Mouse (Mus musculus) mammary gland, adult 2 months (tissue): ENCODE results near the gene Cp. TPM values are rescaled to one million over a fixed set of nuclear protein-coding genes. Genes with fewer than 3 reads are reported as not detected.

ENCODE experiments used
- polyA plus RNA-seq: library from polyadenylated mRNA; depleted of rRNA; stranded (reverse); fragments of >200 nt; gene quantifications from 2 replicates; pipeline ENCODE4 v1.2.3, GENCODE M21; 2012; ENCODE audit warnings: low replicate concordance; rRNA removed

Cp gene
- polyA plus RNA-seq: 21.3 and 39.4 TPM in 2 replicates

DNA sequence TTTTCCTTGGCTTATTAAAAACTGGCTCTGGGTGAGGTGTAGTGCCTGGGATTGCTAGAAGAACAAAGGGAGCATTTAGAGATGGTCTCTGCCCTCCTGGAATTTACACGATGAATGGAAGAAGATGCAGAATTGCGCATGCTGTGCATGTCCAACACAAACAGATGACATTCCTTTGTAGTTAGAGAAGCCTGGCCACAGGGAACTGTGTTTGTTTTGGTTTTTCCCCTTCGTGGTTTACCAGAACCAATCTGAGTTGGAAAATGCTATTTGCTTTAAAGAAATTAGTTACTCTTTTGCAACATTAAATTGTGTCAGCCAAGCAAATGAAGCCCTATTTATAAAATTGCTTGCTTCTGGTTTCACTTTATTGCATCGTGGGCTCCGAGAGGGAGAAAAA, at the start of gene Cp:
Gene Cp (plus strand): TSS at position 170 of the 400 bp plus-strand sequence.

GRCm38 (mm10) chr3:20034719-20035404, 78.0 kb downstream of the Cp start, which contains the start of gene Hps3:
Gene Hps3 (minus strand): TSS chr3:20035315.

DNA sequence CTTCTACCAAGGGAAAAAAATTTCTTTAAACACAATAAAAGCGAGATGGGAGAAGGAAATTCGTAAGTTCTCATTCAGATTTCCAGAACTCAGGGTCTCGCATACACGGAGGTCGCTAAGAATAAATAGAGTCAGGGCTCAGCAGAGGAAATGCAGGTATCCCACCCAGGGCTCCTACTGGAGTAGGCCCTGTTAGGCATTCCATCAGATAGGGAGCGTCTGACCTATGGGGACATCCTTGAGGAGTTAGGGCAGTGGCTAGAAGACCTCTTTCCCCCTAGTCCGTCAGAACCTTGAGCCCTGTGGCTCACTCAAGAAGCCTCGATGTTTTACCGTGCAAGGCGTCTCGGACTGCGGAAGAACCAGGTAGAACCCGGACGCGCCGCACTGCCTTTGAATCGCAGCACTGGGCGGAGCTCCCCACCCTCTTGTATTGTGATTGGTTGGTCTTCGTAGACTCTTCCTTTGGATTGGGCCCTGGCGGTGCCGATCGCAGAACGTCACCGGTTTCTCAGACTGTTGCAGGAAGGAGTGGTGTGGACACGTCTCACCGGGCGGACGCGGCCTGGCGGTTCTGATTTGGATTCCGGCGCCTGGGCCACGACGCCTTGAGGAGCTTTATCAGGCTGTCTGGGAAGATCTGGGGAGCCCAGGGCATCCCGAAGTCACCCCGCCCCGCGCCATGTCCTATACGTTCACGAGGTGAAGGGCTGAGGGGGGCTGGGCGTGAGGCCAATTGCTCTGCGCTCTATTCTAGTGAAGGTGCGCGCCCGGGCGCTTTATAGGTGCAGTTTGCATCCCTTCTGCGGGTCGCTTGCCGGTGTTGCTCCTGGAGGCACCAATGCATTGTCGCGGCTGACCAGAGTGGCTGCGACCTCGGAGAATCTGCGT, 100.7 kb downstream of the Cp start, which contains the start of gene Hltf:
Gene Hltf (plus strand): TSS at position 506 of the 891 bp plus-strand sequence.

Other genes with a start within 250 kb of the Cp start
- 16.5 and 66.1 TPM in 2 replicates for gene Hps3, start 78.3 kb downstream of the Cp start, polyA plus RNA-seq
- gene Hltf, start 100.8 kb downstream of the Cp start, polyA plus RNA-seq: 2.6 and 4.1 TPM in 2 replicates
- gene Gyg, start 198.3 kb downstream of the Cp start, polyA plus RNA-seq: 28.3 and 129 TPM in 2 replicates